Comparison of ENCODE assay signal across 22 mouse cellular contexts in genomic region chr9:121842914-121843313, GRCm38 (mm10). TPM values are rescaled to one million over a fixed set of nuclear protein-coding genes. Genes with fewer than 3 reads are reported as not detected.
DNase-seq lines count a peak whose midpoint lies in the region; ATAC-seq and TF ChIP-seq lines count a peak whose summit lies in the region.
"Had no signal": no experiment of that assay in that cellular context is flagged by ENCODE, and none has a peak within 500 bp of the region (broad histone marks: within the 10 kb centered on the region; RNA-seq: fewer than 3 reads in every experiment).

No protein-coding gene starts in this region.

- H3K4me1 ChIP-seq in heart, postnatal 0 days (ENCODE audit: control insufficient read depth, insufficient read depth) = peaks cover 4% of the 10 kb centered on the region; the same call in 1 of the 2 replicates
- peaks cover 14% of the 10 kb centered on the region for H3K4me1 ChIP-seq in heart, embryonic 10.5 days
- H3K4me1 ChIP-seq in lung, embryonic 14.5 days (ENCODE audit: insufficient read depth) = no peaks in the 10 kb centered on the region
- H3K4me1 ChIP-seq in stomach, postnatal 0 days (replicated peaks; ENCODE audit: control insufficient read depth, insufficient read depth) = no peaks in the 10 kb centered on the region

- H3K9me3 ChIP-seq in heart, postnatal 0 days (replicated peaks; ENCODE audit: control insufficient read depth, low read length) = no peaks in the 10 kb centered on the region
- H3K9me3 ChIP-seq in heart, embryonic 10.5 days = no peaks in the 10 kb centered on the region
- no peaks in the 10 kb centered on the region for H3K9me3 ChIP-seq in lung, embryonic 14.5 days (ENCODE audit: low read depth, low read length)
- no peaks in the 10 kb centered on the region for H3K9me3 ChIP-seq in stomach, postnatal 0 days (ENCODE audit: control insufficient read depth, low read length)
- H3K9me3 ChIP-seq: embryonic facial prominence, embryonic 15.5 days; forebrain, embryonic 12.5 days; hindbrain, embryonic 15.5 days had no signal

- TF ChIP-seq EP300 in heart, postnatal 0 days (IDR thresholded peaks at IDR 0.05; ENCODE audit: low read depth) = no peak
- TF ChIP-seq EP300 in stomach, postnatal 0 days (optimal IDR thresholded peaks at IDR 0.05) = no peak

- DNase-seq in heart, postnatal 0 days (ENCODE audit: low spot score) = no peak
- DNase-seq in heart, embryonic 10.5 days (ENCODE audit: low spot score) = no peak
- peak; percentile 38 for DNase-seq in lung, embryonic 14.5 days
- DNase-seq in lung, adult 18-20 months = no peak
- DNase-seq in ES-CJ7 (ENCODE audit: low read depth, low spot score) = peak; percentile 48
- no peak for DNase-seq in stomach, postnatal 0 days (ENCODE audit: low spot score)
- no peak for DNase-seq in adrenal gland, postnatal 36 days
- DNase-seq: cerebellum, adult 2 months; heart, postnatal 10 days; lung, postnatal 36 days; right cerebral cortex, adult 18-20 months; spleen, adult 18-20 months; thymus, postnatal 36 days had no signal

- no peaks in the 10 kb centered on the region for H3K27me3 ChIP-seq in heart, postnatal 0 days (ENCODE audit: control insufficient read depth, insufficient read depth, low read length)
- H3K27me3 ChIP-seq in heart, embryonic 10.5 days (ENCODE audit: insufficient read depth, poor library complexity, severe bottlenecking) = 0 out of 2 replicates have a peak, but pooled peaks cover 16% of the 10 kb centered on the region
- no peaks in the 10 kb centered on the region for H3K27me3 ChIP-seq in lung, embryonic 14.5 days (ENCODE audit: insufficient read depth, low read length)
- H3K27me3 ChIP-seq in stomach, postnatal 0 days (ENCODE audit: control insufficient read depth, insufficient read depth, low read length) = no peaks in the 10 kb centered on the region
- H3K27me3 ChIP-seq: embryonic facial prominence, embryonic 15.5 days; hindbrain, embryonic 15.5 days had no signal

- no peak overlapping the region for H3K4me3 ChIP-seq in heart, postnatal 0 days (ENCODE audit: low read depth, low read length)
- H3K4me3 ChIP-seq in heart, embryonic 10.5 days = no peak overlapping the region
- no peak overlapping the region for H3K4me3 ChIP-seq in lung, embryonic 14.5 days (ENCODE audit: low read depth, low read length)
- H3K4me3 ChIP-seq in stomach, postnatal 0 days (ENCODE audit: low read depth, low read length) = no peak overlapping the region
- H3K4me3 ChIP-seq: embryonic facial prominence, embryonic 15.5 days; forebrain, embryonic 12.5 days; hindbrain, embryonic 15.5 days; myocyte had no signal

- H3K9ac ChIP-seq in heart, postnatal 0 days (replicated peaks; ENCODE audit: low read depth, low read length) = no peak overlapping the region
- H3K9ac ChIP-seq in lung, embryonic 14.5 days = no peak overlapping the region
- no peak overlapping the region for H3K9ac ChIP-seq in stomach, postnatal 0 days (ENCODE audit: low read length)
- H3K9ac ChIP-seq: embryonic facial prominence, embryonic 15.5 days; forebrain, embryonic 12.5 days; hindbrain, embryonic 15.5 days had no signal

- 91% methylated on average over 2 of the region's 2 CpGs for WGBS in heart, postnatal 0 days
- 88% methylated on average over 2 of the region's 2 CpGs for WGBS in heart, embryonic 10.5 days
- 91% methylated on average over 2 of the region's 2 CpGs for WGBS in lung, embryonic 14.5 days
- 97% methylated on average over 2 of the region's 2 CpGs for WGBS in stomach, postnatal 0 days

- no peak overlapping the region for H3K4me2 ChIP-seq in heart, postnatal 0 days (ENCODE audit: low read depth, low read length)
- no peak overlapping the region for H3K4me2 ChIP-seq in lung, embryonic 14.5 days
- no peak overlapping the region for H3K4me2 ChIP-seq in stomach, postnatal 0 days (replicated peaks; ENCODE audit: low read depth)
- H3K4me2 ChIP-seq: embryonic facial prominence, embryonic 15.5 days; forebrain, embryonic 12.5 days; hindbrain, embryonic 15.5 days; midbrain, embryonic 11.5 days had no signal

- ATAC-seq in heart, postnatal 0 days (ENCODE audit: insufficient read depth, low read depth) = no peak
- ATAC-seq in lung, embryonic 14.5 days (ENCODE audit: insufficient read depth) = no peak
- ATAC-seq in stomach, postnatal 0 days (ENCODE audit: low FRiP score, low TSS enrichment) = no peak

- H3K36me3 ChIP-seq in heart, postnatal 0 days (replicated peaks; ENCODE audit: control insufficient read depth, insufficient read depth, low read length) = peaks cover 16% of the 10 kb centered on the region
- H3K36me3 ChIP-seq in heart, embryonic 10.5 days = peaks cover 15% of the 10 kb centered on the region
- H3K36me3 ChIP-seq in lung, embryonic 14.5 days (ENCODE audit: insufficient read depth) = peaks cover 10% of the 10 kb centered on the region
- H3K36me3 ChIP-seq in stomach, postnatal 0 days (ENCODE audit: control insufficient read depth, insufficient read depth, low read length) = 0 out of 2 replicates have a peak, but pooled peaks cover 3% of the 10 kb centered on the region
- H3K36me3 ChIP-seq: hindbrain, embryonic 15.5 days had no signal

- H3K27ac ChIP-seq in heart, postnatal 0 days (ENCODE audit: low read depth) = no peak overlapping the region
- H3K27ac ChIP-seq in heart, embryonic 10.5 days = no peak overlapping the region
- H3K27ac ChIP-seq in lung, embryonic 14.5 days (ENCODE audit: low read depth) = no peak overlapping the region
- H3K27ac ChIP-seq in stomach, postnatal 0 days (replicated peaks) = no peak overlapping the region
- H3K27ac ChIP-seq: embryonic facial prominence, embryonic 15.5 days; forebrain, embryonic 12.5 days; hindbrain, embryonic 15.5 days had no signal

- peak; percentile 29 for TF ChIP-seq CTCF in heart, postnatal 0 days (IDR thresholded peaks at IDR 0.05; ENCODE audit: low read depth)
- peak; percentile 42; the same call in 1 of the 2 replicates for TF ChIP-seq CTCF in lung, embryonic 14.5 days (IDR thresholded peaks at IDR 0.05; ENCODE audit: low read depth)
- TF ChIP-seq CTCF in stomach, postnatal 0 days (IDR thresholded peaks at IDR 0.05; ENCODE audit: low read depth) = peak; percentile 68

RNA-seq across cellular contexts. Expression of gene Ccdc13, which starts 3.7 kb away (rescaled TPM):
- total RNA-seq in heart, postnatal 0 days (2014; rRNA removed; ENCODE audit: low replicate concordance) = not detected in 2 replicates
- polyA plus RNA-seq in heart, postnatal 0 days (2015; fragmentation: Nextera tagmentation; extraction: Ambion mirVana) = 0.34 and 0.41 TPM in 2 replicates
- polyA plus RNA-seq in heart, embryonic 10.5 days (2016; fragmentation: Nextera tagmentation; extraction: Ambion mirVana) = 0.21 and 0.28 TPM in 2 replicates
- 0.39 and 0.78 TPM in 2 replicates for polyA plus RNA-seq in lung, embryonic 14.5 days (2014; fragmentation: Nextera tagmentation; extraction: Ambion mirVana)
- 0.16 and 0.19 TPM in 2 replicates for polyA plus RNA-seq in stomach, postnatal 0 days (2015; fragmentation: Nextera tagmentation; extraction: Ambion mirVana)
- total RNA-seq in adrenal gland, postnatal 36 days (2021) = 1 to 10 TPM; 1.0 to 1.1 TPM
- total RNA-seq: common myeloid progenitor, adult 5-6 weeks; granulocyte monocyte progenitor cell, adult 5-6 weeks; heart, postnatal 10 days; liver, adult 2 months had no signal
- polyA plus RNA-seq: liver, adult 2 months had no signal

RNA-seq across cellular contexts. Expression of gene Higd1a, which starts 15.2 kb away (rescaled TPM):
- total RNA-seq in heart, postnatal 0 days (2014; rRNA removed; ENCODE audit: low replicate concordance) = 59.2 and 85.4 TPM in 2 replicates
- 319 and 332 TPM in 2 replicates for polyA plus RNA-seq in heart, postnatal 0 days (2015; fragmentation: Nextera tagmentation; extraction: Ambion mirVana)
- 254 and 270 TPM in 2 replicates for polyA plus RNA-seq in heart, embryonic 10.5 days (2016; fragmentation: Nextera tagmentation; extraction: Ambion mirVana)
- polyA plus RNA-seq in lung, embryonic 14.5 days (2014; fragmentation: Nextera tagmentation; extraction: Ambion mirVana) = 163 and 169 TPM in 2 replicates
- polyA plus RNA-seq in stomach, postnatal 0 days (2015; fragmentation: Nextera tagmentation; extraction: Ambion mirVana) = 631 and 679 TPM in 2 replicates
- 100 to 1,000 TPM in 1 of 2 experiments, 10 to 100 TPM in 1; 80.9 to 105 TPM for total RNA-seq in adrenal gland, postnatal 36 days (2021)

RNA-seq across cellular contexts. Expression of gene Hhatl, which starts 50.6 kb away (rescaled TPM):
- 62.3 and 75.4 TPM in 2 replicates for total RNA-seq in heart, postnatal 0 days (2014; rRNA removed; ENCODE audit: low replicate concordance)
- polyA plus RNA-seq in heart, postnatal 0 days (2015; fragmentation: Nextera tagmentation; extraction: Ambion mirVana) = 52.7 and 53.0 TPM in 2 replicates
- 0.84 and 2.0 TPM in 2 replicates for polyA plus RNA-seq in heart, embryonic 10.5 days (2016; fragmentation: Nextera tagmentation; extraction: Ambion mirVana)
- polyA plus RNA-seq in lung, embryonic 14.5 days (2014; fragmentation: Nextera tagmentation; extraction: Ambion mirVana) = 0.34 and 0.91 TPM in 2 replicates
- polyA plus RNA-seq in stomach, postnatal 0 days (2015; fragmentation: Nextera tagmentation; extraction: Ambion mirVana) = 1.5 and 2.0 TPM in 2 replicates
- not detected for total RNA-seq in adrenal gland, postnatal 36 days (2021)
- total RNA-seq: common myeloid progenitor, adult 5-6 weeks; granulocyte monocyte progenitor cell, adult 5-6 weeks; liver, adult 2 months had no signal
- polyA plus RNA-seq: forebrain, embryonic 12.5 days; kidney, embryonic 14.5 days; liver, adult 2 months; midbrain, embryonic 11.5 days had no signal

RNA-seq across cellular contexts. Expression of gene Ackr2, which starts 55.2 kb away (rescaled TPM):
- total RNA-seq in heart, postnatal 0 days (2014; rRNA removed; ENCODE audit: low replicate concordance) = 4.1 and 4.6 TPM in 2 replicates
- polyA plus RNA-seq in heart, postnatal 0 days (2015; fragmentation: Nextera tagmentation; extraction: Ambion mirVana) = 1.6 and 2.1 TPM in 2 replicates
- 0.31 TPM in 1 of 2 replicates, not detected in the other for polyA plus RNA-seq in heart, embryonic 10.5 days (2016; fragmentation: Nextera tagmentation; extraction: Ambion mirVana)
- 0.88 TPM in 2 replicates for polyA plus RNA-seq in lung, embryonic 14.5 days (2014; fragmentation: Nextera tagmentation; extraction: Ambion mirVana)
- polyA plus RNA-seq in stomach, postnatal 0 days (2015; fragmentation: Nextera tagmentation; extraction: Ambion mirVana) = 0.28 and 0.35 TPM in 2 replicates
- total RNA-seq in adrenal gland, postnatal 36 days (2021) = under 1 TPM; 0.66 to 0.86 TPM
- total RNA-seq: common myeloid progenitor, adult 5-6 weeks; granulocyte monocyte progenitor cell, adult 5-6 weeks had no signal

Comparison
In these comparisons a context has a peak if more than half of its experiments do, and no peak if none do; other contexts are left out.
1. DNase-seq: peak in lung, embryonic 14.5 days (single experiment) and ES-CJ7 (single experiment); none in heart, postnatal 0 days (single experiment), heart, embryonic 10.5 days (single experiment), lung, adult 18-20 months (0 of 2), stomach, postnatal 0 days (single experiment) and adrenal gland, postnatal 36 days (0 of 2).
2. RNA of gene Hhatl, which starts 50.6 kb away (polyA plus RNA-seq): 52.7 to 53.0 TPM in heart, postnatal 0 days; 1.5 to 2.0 TPM in stomach, postnatal 0 days, 0.84 to 2.0 TPM in heart, embryonic 10.5 days and 0.34 to 0.91 TPM in lung, embryonic 14.5 days; every median in the first group is over 10 times any median in the second.
3. Peak in every context shown above with its lines, with median percentiles within 50 percentile points of each other: CTCF ChIP-seq.